Mouse (Mus musculus): ENCODE data around the gene Rnf145.

- TF ChIP-seq EP300 (IDR thresholded peaks at IDR 0.05; ENCODE audit: low read depth) = no peak
- TF ChIP-seq CTCF (IDR thresholded peaks at IDR 0.05; ENCODE audit: low read depth) = no peak
Measured at GRCm38 (mm10) chr11:44548816-44549215, 30.1 kb downstream of the Rnf145 start.

Measured in heart, postnatal 0 days (tissue).